Mouse (Mus musculus) liver, adult 2 months (tissue): ENCODE measurements around the gene Slc26a1.

Experiments used
- CTCF ChIP-seq: fragments of 200-500 bp; IDR thresholded peaks from 2 replicates; pipeline ENCODE4 v1.5.1; 2011; ENCODE audit warnings: low read depth, low read length, control low read depth
- POLR2A ChIP-seq: fragments of 200-500 bp; IDR thresholded peaks from 2 replicates; pipeline ENCODE4 v1.6.1; 2011; ENCODE audit warnings: low read length, control low read depth; ENCODE audit not compliant: insufficient read depth; ENCODE audit errors: extremely low read depth

GRCm38 (mm10) chr5:108675251-108675816 is at the start of gene Slc26a1:
- TF ChIP-seq CTCF (no peak), POLR2A (no peak)
